Mouse (Mus musculus) liver, postnatal 0 days (tissue): Measurements from ENCODE around the gene Msln. TPM values are rescaled to one million over a fixed set of nuclear protein-coding genes. Genes with fewer than 3 reads are reported as not detected.

Experiments used
- ATAC-seq: fragments of 200-750 bp; cut with Nextera tagmentation; 2 replicates; pipeline ENCODE4 v1.8.0; 2017; ENCODE audit warnings: mild to moderate bottlenecking, moderate library complexity
- DNase-seq: peaks from one replicate; pipeline ENCODE4 v3.0.0-alpha.2; 2016
- H3K27ac ChIP-seq: fragments of 300-500 bp; sonication (generic); 2 replicates; pipeline ENCODE4 v1.5.1; 2014; ENCODE audit warnings: antibody characterized with exemption, moderate library complexity, mild to moderate bottlenecking, low read depth
- H3K27me3 ChIP-seq: fragments of 300-500 bp; sonication (generic); 2 replicates; pipeline ENCODE4 v1.6.1; 2014; ENCODE audit warnings: low read length, control low read depth, mixed read lengths; ENCODE audit not compliant: insufficient read depth
- H3K36me3 ChIP-seq: fragments of 300-500 bp; sonication (generic); replicated peaks from 2 replicates; pipeline ENCODE4 v1.6.1; 2014; ENCODE audit warnings: mild to moderate bottlenecking, control low read depth, low read length, moderate library complexity, mixed read lengths; ENCODE audit not compliant: insufficient read depth
- H3K4me1 ChIP-seq: fragments of 300-500 bp; sonication (generic); 2 replicates; pipeline ENCODE4 v1.6.1; 2014; ENCODE audit warnings: antibody characterized with exemption, mild to moderate bottlenecking, control low read depth; ENCODE audit not compliant: insufficient read depth
- H3K4me2 ChIP-seq: fragments of 300-500 bp; sonication (generic); 2 replicates; pipeline ENCODE4 v1.6.1; 2014; ENCODE audit warnings: low read depth, mild to moderate bottlenecking, low read length, moderate library complexity, mixed read lengths
- H3K4me3 ChIP-seq: fragments of 300-500 bp; sonication (generic); 2 replicates; pipeline ENCODE4 v1.5.1; 2014; ENCODE audit warnings: low read depth, low read length
- H3K9ac ChIP-seq: fragments of 300-500 bp; sonication (generic); replicated peaks from 2 replicates; pipeline ENCODE4 v1.6.1; 2014; ENCODE audit warnings: mild to moderate bottlenecking, moderate library complexity
- H3K9me3 ChIP-seq: fragments of 300-500 bp; sonication (generic); 2 replicates; pipeline ENCODE4 v1.6.1; 2016; ENCODE audit warnings: mild to moderate bottlenecking, control low read depth, low read length, mixed read lengths
- CTCF ChIP-seq: sonication (generic); IDR thresholded peaks from 2 replicates; pipeline ENCODE4 v1.5.1; 2016; ENCODE audit warnings: antibody characterized with exemption, low read depth
- EP300 ChIP-seq: IDR thresholded peaks from 2 replicates; pipeline ENCODE4 v1.6.1; 2016; ENCODE audit warnings: antibody characterized with exemption, low read depth, mild to moderate bottlenecking
- WGBS: fragments of 180-500 bp; shearing (Covaris S2); extraction: QIAGEN DNeasy Blood & Tissue Kit; methylation state at CpG from one replicate; pipeline ENCODE4 v1.1.7; 2014; ENCODE audit not compliant: insufficient replicate concordance; 5-methylcytosine and 5-hydroxymethylcytosine counted together
- polyA plus RNA-seq: library from polyadenylated mRNA; unstranded; fragments of >200 nt; fragmentation: Nextera tagmentation; extraction: Ambion mirVana; gene quantifications from 2 replicates; pipeline ENCODE4 v1.2.1, GENCODE M21; 2015

The Msln gene
- polyA plus RNA-seq, 1 experiment from 2014 or later, result 14.7 TPM

- DNase-seq (no peak), ATAC-seq (no peak)
- TF ChIP-seq EP300, result no peak
- TF ChIP-seq CTCF, result no peak
- Histone ChIP-seq H3K4me3 (peak within 1 kb of the TSS; percentile 65), H3K27me3 (no peaks in the 10 kb centered on the region), H3K36me3 (peaks cover 21% of the 10 kb centered on the region), H3K4me2 (peak within 1 kb of the TSS; percentile 89), H3K27ac (peak within 1 kb of the TSS; percentile 64; the same call in 1 of the 2 replicates), H3K9me3 (no peaks in the 10 kb centered on the region), H3K9ac (peak within 1 kb of the TSS; percentile 68), H3K4me1 (peaks cover 14% of the 10 kb centered on the region)
- 70% methylated on average over 3 of the region's 3 CpGs for WGBS
These were observed 32.1 kb upstream of the Msln start, which contains the start of gene Ccdc78 for GRCm38 (mm10) chr17:25786280-25786679. Ccdc78 (plus strand) TSS chr17:25786580.

- peak within 1 kb of the TSS; percentile 64 for H3K27ac ChIP-seq
- no peaks in the 10 kb centered on the region for H3K27me3 ChIP-seq
- H3K4me3 ChIP-seq, result peak within 1 kb of the TSS; percentile 65
- H3K9me3 ChIP-seq, result no peaks in the 10 kb centered on the region
- peak; percentile 96 for DNase-seq
- H3K4me2 ChIP-seq, result peak within 1 kb of the TSS; percentile 89
- ATAC-seq, result peak; percentile 94
- H3K9ac ChIP-seq, result peak within 1 kb of the TSS; percentile 68
- TF ChIP-seq EP300, result no peak
- peak; percentile 9; the same call in 1 of the 2 replicates for TF ChIP-seq CTCF
- WGBS, result under 1% methylated on average over 23 of the region's 23 CpGs
- H3K36me3 ChIP-seq, result peaks cover 26% of the 10 kb centered on the region
- peaks cover 13% of the 10 kb centered on the region; the same call in 1 of the 2 replicates for H3K4me1 ChIP-seq
These were observed 31.1 kb upstream of the Msln start, which contains the start of gene Haghl for GRCm38 (mm10) chr17:25785281-25785745. Haghl (minus strand) TSS chr17:25785673.

- WGBS, result 79% methylated on average over 15 of the region's 15 CpGs
These were observed 29.8 kb upstream of the Msln start for GRCm38 (mm10) chr17:25783861-25784574.

GRCm38 (mm10) chr17:25783086-25783485 lies 28.9 kb upstream of the Msln start:
- no peak overlapping the region for H3K4me2 ChIP-seq
- H3K9me3 ChIP-seq, result no peaks in the 10 kb centered on the region
- no peak overlapping the region for H3K4me3 ChIP-seq
- no peak overlapping the region for H3K27ac ChIP-seq
- H3K27me3 ChIP-seq, result no peaks in the 10 kb centered on the region
- no peak overlapping the region for H3K9ac ChIP-seq
- 83% methylated on average over 7 of the region's 7 CpGs for WGBS
- ATAC-seq (no peak), DNase-seq (no peak)
- H3K36me3 ChIP-seq, result peaks cover 31% of the 10 kb centered on the region
- peaks cover 13% of the 10 kb centered on the region; the same call in 1 of the 2 replicates for H3K4me1 ChIP-seq
- TF ChIP-seq CTCF, result no peak
- TF ChIP-seq EP300, result no peak

More at GRCm38 (mm10) chr17:25783861-25784574, 29.8 kb upstream of the Msln start:
- H3K4me2 ChIP-seq, result peak overlapping the region; percentile 89; the same call in 1 of the 2 replicates
- H3K4me3 ChIP-seq, result no peak overlapping the region
- H3K9ac ChIP-seq, result no peak overlapping the region
- no peaks in the 10 kb centered on the region for H3K27me3 ChIP-seq
- no peak for TF ChIP-seq EP300
- TF ChIP-seq CTCF, result no peak
- ATAC-seq, result no peak
- no peaks in the 10 kb centered on the region for H3K9me3 ChIP-seq
- H3K36me3 ChIP-seq, result peaks cover 31% of the 10 kb centered on the region
- no peak overlapping the region for H3K27ac ChIP-seq
- peaks cover 13% of the 10 kb centered on the region; the same call in 1 of the 2 replicates for H3K4me1 ChIP-seq
- no peak for DNase-seq

- 80% methylated on average over 6 of the region's 6 CpGs for WGBS
- TF ChIP-seq EP300 (no peak), CTCF (no peak)
- Histone ChIP-seq H3K27me3 (no peaks in the 10 kb centered on the region), H3K4me3 (no peak overlapping the region), H3K4me1 (peaks cover 13% of the 10 kb centered on the region; the same call in 1 of the 2 replicates), H3K36me3 (peaks cover 42% of the 10 kb centered on the region), H3K4me2 (no peak overlapping the region), H3K9ac (no peak overlapping the region), H3K9me3 (no peaks in the 10 kb centered on the region), H3K27ac (no peak overlapping the region)
- ATAC-seq, result no peak
- DNase-seq, result no peak
These were observed 27.2 kb upstream of the Msln start for GRCm38 (mm10) chr17:25781339-25781738.

- Histone ChIP-seq H3K9me3 (no peaks in the 10 kb centered on the region), H3K4me1 (peaks cover 7% of the 10 kb centered on the region; the same call in 1 of the 2 replicates), H3K4me2 (no peak overlapping the region), H3K36me3 (peaks cover 48% of the 10 kb centered on the region), H3K27ac (no peak overlapping the region), H3K9ac (no peak overlapping the region), H3K4me3 (no peak overlapping the region), H3K27me3 (no peaks in the 10 kb centered on the region)
- ATAC-seq, result no peak
- 87% methylated on average over 5 of the region's 5 CpGs for WGBS
- no peak for DNase-seq
- TF ChIP-seq EP300 (no peak), CTCF (no peak)
These were observed 23.8 kb upstream of the Msln start for GRCm38 (mm10) chr17:25777948-25778347.
